Mouse (Mus musculus) cortical plate, adult 2 months (tissue): ENCODE measurements around the gene Bcorl1.

Experiments used
- CTCF ChIP-seq: fragments of 200-500 bp; IDR thresholded peaks from 2 replicates; pipeline ENCODE4 v1.5.1; 2011; ENCODE audit warnings: mild to moderate bottlenecking, control low read depth, low read length; ENCODE audit not compliant: insufficient read depth; ENCODE audit errors: extremely low read depth
- POLR2A ChIP-seq: fragments of 200-500 bp; IDR thresholded peaks from 2 replicates; pipeline ENCODE4 v1.6.1; 2011; ENCODE audit warnings: mild to moderate bottlenecking, low read length, control low read depth; ENCODE audit not compliant: insufficient read depth; ENCODE audit errors: extremely low read depth

- TF ChIP-seq CTCF (no peak), POLR2A (no peak)
These were observed 44.8 kb downstream of the Bcorl1 start for GRCm38 (mm10) chrX:48385927-48386326.
